Mouse (Mus musculus) MEL (cell line): Measurements from ENCODE around the gene Fkbp2. TPM values are rescaled to one million over a fixed set of nuclear protein-coding genes. Genes with fewer than 3 reads are reported as not detected.
A peak's percentile ranks its signal among the peaks of the same experiment; 100 is the strongest.

Experiments used
- DNase-seq: peaks from one replicate; pipeline ENCODE4 v3.0.0; 2011; ENCODE audit warnings: low read depth, low spot score
- H3K27ac ChIP-seq: 2 replicates; pipeline ENCODE4 v1.5.1; 2012; ENCODE audit warnings: low read depth, mild to moderate bottlenecking, control low read depth, low read length, moderate library complexity; ENCODE audit not compliant: control insufficient read depth
- H3K27me3 ChIP-seq, 2 experiments: fragments of 150-350 bp in 1 of 2; sonication (generic) in 1 of 2; 2 replicates each; pipeline ENCODE4 v1.6.1; 2012; ENCODE audit warnings: low read length in 2 of 2, mild to moderate bottlenecking in 2 of 2, improper control_type of control experiment in 1 of 2, moderate library complexity in 1 of 2; ENCODE audit not compliant: insufficient read depth in 2 of 2, control insufficient read depth in 1 of 2
- H3K36me3 ChIP-seq, 2 experiments: 2 replicates each; pipeline ENCODE4 v1.6.1; 2012 to 2014; ENCODE audit warnings: low read length in 2 of 2, improper control_type of control experiment in 1 of 2, inconsistent platforms in 1 of 2, mild to moderate bottlenecking in 1 of 2; ENCODE audit not compliant: insufficient read depth in 2 of 2, control insufficient read depth in 1 of 2
- H3K4me1 ChIP-seq, 2 experiments: fragments of 150-350 bp in 1 of 2; sonication (generic) in 1 of 2; 2 replicates each; pipeline ENCODE4 v1.6.1; 2012; ENCODE audit warnings: low read length in 2 of 2, improper control_type of control experiment in 1 of 2, mild to moderate bottlenecking in 1 of 2; ENCODE audit not compliant: insufficient read depth in 2 of 2, control insufficient read depth in 1 of 2
- H3K4me3 ChIP-seq, 2 experiments: fragments of 150-350 bp in 1 of 2; sonication (generic) in 1 of 2; 2 replicates each; pipeline ENCODE4 v1.5.1; 2012; ENCODE audit warnings: low read depth in 2 of 2, low read length in 2 of 2, mild to moderate bottlenecking in 2 of 2, moderate library complexity in 2 of 2, control low read depth in 1 of 2, improper control_type of control experiment in 1 of 2; ENCODE audit not compliant: control insufficient read depth in 1 of 2, insufficient read depth in 1 of 2
- H3K79me2 ChIP-seq: 2 replicates; pipeline ENCODE4 v1.6.1; 2012; ENCODE audit warnings: mild to moderate bottlenecking, low read length, moderate library complexity; ENCODE audit not compliant: control insufficient read depth, poor library complexity, insufficient read depth
- H3K9ac ChIP-seq: 2 replicates; pipeline ENCODE4 v1.6.1; 2012; ENCODE audit warnings: low read depth, mild to moderate bottlenecking, control low read depth, low read length, moderate library complexity; ENCODE audit not compliant: control insufficient read depth, poor library complexity, severe bottlenecking
- H3K9me3 ChIP-seq: fragments of 150-350 bp; sonication (generic); replicated peaks from 2 replicates; pipeline ENCODE4 v1.6.1; 2012; ENCODE audit warnings: mild to moderate bottlenecking, low read length, improper control_type of control experiment, moderate library complexity; ENCODE audit not compliant: insufficient read depth
- BHLHE40 ChIP-seq: IDR thresholded peaks from 2 replicates; pipeline ENCODE4 v1.6.1; 2012; ENCODE audit warnings: low read depth, mild to moderate bottlenecking, inconsistent platforms, low read length, improper control_type of control experiment, borderline replicate concordance
- CHD1 ChIP-seq: IDR thresholded peaks from 2 replicates; pipeline ENCODE4 v1.6.1; 2012; ENCODE audit warnings: low read depth, mild to moderate bottlenecking, inconsistent platforms, low read length, improper control_type of control experiment
- CHD2 ChIP-seq: IDR thresholded peaks from 2 replicates; pipeline ENCODE4 v1.6.1; 2011; ENCODE audit warnings: low read length, improper control_type of control experiment
- ELF1 ChIP-seq: IDR thresholded peaks from 2 replicates; pipeline ENCODE4 v1.6.1; 2014; ENCODE audit warnings: low read depth, mild to moderate bottlenecking, inconsistent platforms, low read length, improper control_type of control experiment, moderate library complexity
- EP300 ChIP-seq, 2 experiments: IDR thresholded peaks; 2 replicates each; pipeline ENCODE4 v1.6.1; 2011; ENCODE audit warnings: improper control_type of control experiment in 2 of 2, low read length in 2 of 2, low read depth in 1 of 2, mild to moderate bottlenecking in 1 of 2
- GATA1 ChIP-seq: IDR thresholded peaks from 2 replicates; pipeline ENCODE4 v1.6.1; 2011; ENCODE audit warnings: low read depth, low read length, improper control_type of control experiment
- HCFC1 ChIP-seq: IDR thresholded peaks from 2 replicates; pipeline ENCODE4 v1.6.1; 2012; ENCODE audit warnings: low read depth, mild to moderate bottlenecking, inconsistent platforms, low read length, improper control_type of control experiment, moderate library complexity
- MAFK ChIP-seq: IDR thresholded peaks from 2 replicates; pipeline ENCODE4 v1.6.1; 2011; ENCODE audit warnings: low read depth, mild to moderate bottlenecking, low read length, improper control_type of control experiment, borderline replicate concordance
- MAZ ChIP-seq: IDR thresholded peaks from 2 replicates; pipeline ENCODE4 v1.6.1; 2012; ENCODE audit warnings: low read depth, mild to moderate bottlenecking, inconsistent platforms, low read length, improper control_type of control experiment
- MYB ChIP-seq: IDR thresholded peaks from 2 replicates; pipeline ENCODE4 v1.6.1; 2011; ENCODE audit warnings: mild to moderate bottlenecking, low read depth, low read length, improper control_type of control experiment
- MYC ChIP-seq: IDR thresholded peaks from 2 replicates; pipeline ENCODE4 v1.6.1; 2011; ENCODE audit warnings: low read depth, mild to moderate bottlenecking, low read length, improper control_type of control experiment, moderate library complexity
- NELFE ChIP-seq: IDR thresholded peaks from 2 replicates; pipeline ENCODE4 v1.6.1; 2011; ENCODE audit warnings: low read depth, low read length, improper control_type of control experiment
- NRF1 ChIP-seq: IDR thresholded peaks from 2 replicates; pipeline ENCODE4 v1.6.1; 2014; ENCODE audit warnings: low read depth, mild to moderate bottlenecking, inconsistent platforms, low read length, improper control_type of control experiment, moderate library complexity; ENCODE audit not compliant: poor library complexity, insufficient read depth, severe bottlenecking
- POLR2AphosphoS2 ChIP-seq: IDR thresholded peaks from 2 replicates; pipeline ENCODE4 v1.6.1; 2011; ENCODE audit warnings: low read length, improper control_type of control experiment
- TAL1 ChIP-seq: IDR thresholded peaks from 2 replicates; pipeline ENCODE4 v1.6.1; 2012; ENCODE audit warnings: mild to moderate bottlenecking, inconsistent platforms, low read length, moderate library complexity, mixed read lengths
- UBTF ChIP-seq: IDR thresholded peaks from 2 replicates; pipeline ENCODE4 v1.6.1; 2012; ENCODE audit warnings: low read depth, mild to moderate bottlenecking, inconsistent platforms, low read length, improper control_type of control experiment, moderate library complexity, borderline replicate concordance; ENCODE audit not compliant: insufficient read depth
- USF2 ChIP-seq, 2 experiments: IDR thresholded peaks; 2 replicates each; pipeline ENCODE4 v1.6.1; 2011 to 2012; ENCODE audit warnings: improper control_type of control experiment in 2 of 2, low read length in 2 of 2, borderline replicate concordance in 1 of 2, inconsistent platforms in 1 of 2, low read depth in 1 of 2, mild to moderate bottlenecking in 1 of 2; ENCODE audit not compliant: insufficient read depth in 1 of 2
- ZC3H11A ChIP-seq: IDR thresholded peaks from 2 replicates; pipeline ENCODE4 v1.6.1; 2012; ENCODE audit warnings: low read depth, mild to moderate bottlenecking, inconsistent platforms, low read length, improper control_type of control experiment
- ZKSCAN1 ChIP-seq: IDR thresholded peaks from 2 replicates; pipeline ENCODE4 v1.6.1; 2012; ENCODE audit warnings: low read depth, mild to moderate bottlenecking, inconsistent platforms, low read length, improper control_type of control experiment, moderate library complexity
- ZNF384 ChIP-seq: IDR thresholded peaks from 2 replicates; pipeline ENCODE4 v1.6.1; 2012; ENCODE audit warnings: low read depth, mild to moderate bottlenecking, inconsistent platforms, low read length, improper control_type of control experiment
- polyA plus RNA-seq, 2 experiments: library from polyadenylated mRNA; stranded (reverse) in 1 of 2; unstranded in 1 of 2; fragments of >175 nt in 1 of 2; fragments of >200 nt in 1 of 2; gene quantifications; 2 replicates each; pipeline versions ENCODE4 v1.2.1 to v1.2.4; 2012; ENCODE audit warnings: low replicate concordance in 2 of 2, low read depth in 1 of 2; ENCODE audit not compliant: insufficient read length in 2 of 2, insufficient read depth in 1 of 2, missing spikeins in 1 of 2
- total RNA-seq: library from RNA; depleted of rRNA; stranded (reverse); fragments of 300-350 nt; gene quantifications from 2 replicates; pipeline ENCODE4 v1.2.3, GENCODE M21; 2012

Gene Fkbp2
- total and polyA plus RNA-seq, 3 experiments, result 53.9 to 167 TPM; not detected in 1

- peaks cover 0 to 10% of the 10 kb centered on the region in 2 experiments; a peak in 2 of 4 replicates for H3K4me1 ChIP-seq
- H3K27ac ChIP-seq, result no peak overlapping the region
- TF ChIP-seq MAZ, result no peak
- no peak for TF ChIP-seq TAL1
- no peak for TF ChIP-seq POLR2AphosphoS2
- no peak for TF ChIP-seq ZNF384
- TF ChIP-seq MYC, result no peak
- TF ChIP-seq NRF1, result no peak
- no peak for TF ChIP-seq ELF1
- TF ChIP-seq ZKSCAN1, result no peak
- TF ChIP-seq MAFK, result no peak
- TF ChIP-seq ZC3H11A, result no peak
- H3K27me3 ChIP-seq, result no peaks in the 10 kb centered on the region
- H3K9me3 ChIP-seq, result no peaks in the 10 kb centered on the region
- peaks cover 0 to 2% of the 10 kb centered on the region in 2 experiments; a peak in 1 of 4 replicates for H3K36me3 ChIP-seq
- H3K9ac ChIP-seq, result no peak overlapping the region
- H3K79me2 ChIP-seq, result peaks cover 8% of the 10 kb centered on the region; the same call in 1 of the 2 replicates
- DNase-seq, result no peak
- no peak overlapping the region for H3K4me3 ChIP-seq
Measured at GRCm38 (mm10) chr19:6943709-6944108, 36.6 kb downstream of the Fkbp2 start.

GRCm38 (mm10) chr19:6942764-6943163 lies 37.5 kb downstream of the Fkbp2 start:
- Histone ChIP-seq H3K4me1 (peaks cover 0 to 10% of the 10 kb centered on the region in 2 experiments; a peak in 2 of 4 replicates), H3K9me3 (no peaks in the 10 kb centered on the region), H3K79me2 (peaks cover 8% of the 10 kb centered on the region; the same call in 1 of the 2 replicates), H3K27me3 (no peaks in the 10 kb centered on the region), H3K9ac (peak overlapping the region; percentile 75), H3K27ac (peak overlapping the region; percentile 41), H3K4me3 (peak overlapping the region; percentile 62 to 78), H3K36me3 (peaks cover 0 to 2% of the 10 kb centered on the region in 2 experiments; a peak in 1 of 4 replicates)
- no peak for TF ChIP-seq USF2 (IDR thresholded peaks at IDR 0.05; ENCODE audit: borderline replicate concordance in 1 of 2, insufficient read depth in 1 of 2, low read depth in 1 of 2, low read length in 2 of 2)
- TF ChIP-seq MYB, result no peak
- no peak for TF ChIP-seq NELFE
- no peak for TF ChIP-seq MYC
- TF ChIP-seq MAFK, result no peak
- TF ChIP-seq GATA1, result no peak
- no peak for TF ChIP-seq ZC3H11A
- TF ChIP-seq UBTF, result no peak
- TF ChIP-seq CHD2, result no peak
- no peak for TF ChIP-seq ELF1
- TF ChIP-seq MAZ, result no peak
- no peak for TF ChIP-seq HCFC1
- no peak for TF ChIP-seq CHD1
- TF ChIP-seq NRF1, result no peak
- no peak for TF ChIP-seq EP300 (IDR thresholded peaks at IDR 0.05; ENCODE audit: low read depth in 1 of 2, low read length in 2 of 2)
- no peak for TF ChIP-seq BHLHE40
- DNase-seq, result no peak
